Mouse (Mus musculus) hindbrain, postnatal 0 days (tissue): ENCODE measurements at regions not wholly inside any gene's neighbourhood (a gene's known extent, or its start where the extent isn't known, plus 50 kb on each side); places are given as distances from the start of the nearest gene placed in this dataset.

ENCODE experiments used
- ATAC-seq: fragments of 200-750 bp; cut with Nextera tagmentation; 2 replicates; pipeline ENCODE4 v1.8.0; 2017; ENCODE audit warnings: mild to moderate bottlenecking, moderate TSS enrichment, moderate library complexity
- DNase-seq: peaks from one replicate; pipeline ENCODE4 v3.0.0-alpha.2; 2015; ENCODE audit warnings: low spot score
- H3K27ac ChIP-seq: fragments of 300-500 bp; sonication (generic); 2 replicates; pipeline ENCODE4 v1.5.1; 2014; ENCODE audit warnings: mild to moderate bottlenecking
- H3K27me3 ChIP-seq: fragments of 300-500 bp; sonication (generic); 2 replicates; pipeline ENCODE4 v1.6.1; 2014; ENCODE audit warnings: low read length, mixed read lengths; ENCODE audit not compliant: insufficient read depth
- H3K36me3 ChIP-seq: fragments of 300-500 bp; sonication (generic); 2 replicates; pipeline ENCODE4 v1.6.1; 2014; ENCODE audit warnings: low read length, mixed read lengths; ENCODE audit not compliant: insufficient read depth
- H3K4me1 ChIP-seq: fragments of 300-500 bp; sonication (generic); 2 replicates; pipeline ENCODE4 v1.6.1; 2014; ENCODE audit warnings: antibody characterized with exemption, low read length, mixed read lengths; ENCODE audit not compliant: insufficient read depth
- H3K4me2 ChIP-seq: fragments of 300-500 bp; sonication (generic); 2 replicates; pipeline ENCODE4 v1.6.1; 2014; ENCODE audit warnings: low read depth, mild to moderate bottlenecking, low read length, moderate library complexity, mixed read lengths
- H3K4me3 ChIP-seq: fragments of 300-500 bp; sonication (generic); 2 replicates; pipeline ENCODE4 v1.5.1; 2014; ENCODE audit warnings: low read length
- H3K9ac ChIP-seq: fragments of 300-500 bp; sonication (generic); replicated peaks from 2 replicates; pipeline ENCODE4 v1.6.1; 2014; ENCODE audit warnings: mild to moderate bottlenecking, low read length, moderate library complexity, mixed read lengths
- H3K9me3 ChIP-seq: fragments of 300-500 bp; sonication (generic); 2 replicates; pipeline ENCODE4 v1.6.1; 2016; ENCODE audit warnings: low read length, mixed read lengths
- CTCF ChIP-seq: IDR thresholded peaks from 2 replicates; pipeline ENCODE4 v1.5.1; 2016; ENCODE audit warnings: antibody characterized with exemption, control low read depth, low read depth
- WGBS: fragments of 180-500 bp; shearing (Covaris S2); extraction: QIAGEN DNeasy Blood & Tissue Kit; methylation state at CpG from one replicate; pipeline ENCODE4 v1.1.7; 2014; 5-methylcytosine and 5-hydroxymethylcytosine counted together

DNA sequence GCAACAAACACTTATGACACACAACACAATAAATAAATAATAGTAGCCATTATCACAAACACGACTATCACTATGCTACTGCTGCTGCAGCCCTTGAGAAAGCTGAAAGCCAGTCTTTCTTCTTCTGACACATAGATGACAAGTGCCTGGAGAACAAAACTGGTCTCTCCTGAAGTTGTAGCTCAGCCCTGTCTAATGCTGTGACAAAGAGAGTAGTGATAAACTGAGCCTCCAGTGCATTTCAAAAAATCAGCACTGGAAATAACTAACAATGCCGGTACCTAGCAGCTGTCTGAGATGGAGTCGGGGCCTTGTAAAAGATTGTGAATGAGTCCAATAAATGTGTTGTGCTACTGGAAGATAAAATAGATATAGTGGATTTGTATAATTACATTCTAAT, 320.3 kb upstream of the Acvr2a start:
- 73% methylated on average over 3 of the region's 3 CpGs for WGBS
- no peaks in the 10 kb centered on the region for H3K4me1 ChIP-seq
- no peaks in the 10 kb centered on the region for H3K27me3 ChIP-seq
- no peak overlapping the region for H3K4me3 ChIP-seq
- no peak overlapping the region for H3K4me2 ChIP-seq
- no peak for TF ChIP-seq CTCF
- no peak overlapping the region for H3K9ac ChIP-seq
- no peaks in the 10 kb centered on the region for H3K36me3 ChIP-seq
- H3K9me3 ChIP-seq, result no peaks in the 10 kb centered on the region
- ATAC-seq, result no peak
- no peak for DNase-seq
- H3K27ac ChIP-seq, result no peak overlapping the region

DNA sequence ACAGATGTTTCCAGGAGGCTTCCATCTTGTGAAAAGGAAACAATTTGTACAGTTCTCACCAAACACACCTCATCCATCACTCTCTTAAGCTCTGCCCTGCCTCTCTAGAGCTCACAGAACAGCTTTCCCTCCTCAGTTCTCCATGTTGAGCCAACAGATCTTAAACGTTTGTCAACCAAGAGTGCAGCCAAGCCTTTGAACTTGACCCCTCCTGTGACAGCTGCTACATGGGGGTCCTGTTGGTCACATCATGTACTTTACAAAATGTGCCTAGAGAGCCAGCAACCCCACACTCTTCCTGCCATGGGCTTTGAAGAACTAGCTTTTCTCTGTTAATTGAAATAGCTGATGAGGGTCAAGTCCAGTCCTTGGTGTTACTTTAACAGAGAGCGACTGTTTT, 319.8 kb upstream of the Acvr2a start:
- no peak overlapping the region for H3K9ac ChIP-seq
- no peak overlapping the region for H3K4me3 ChIP-seq
- peak; percentile 6 for DNase-seq
- H3K27me3 ChIP-seq, result no peaks in the 10 kb centered on the region
- 0 out of 2 replicates have a peak, but pooled peaks have one; percentile 21 for ATAC-seq
- H3K4me1 ChIP-seq, result no peaks in the 10 kb centered on the region
- H3K9me3 ChIP-seq, result no peaks in the 10 kb centered on the region
- no peak overlapping the region for H3K27ac ChIP-seq
- WGBS, result 50% methylated on average over 2 of the region's 2 CpGs
- no peak overlapping the region for H3K4me2 ChIP-seq
- no peak for TF ChIP-seq CTCF
- no peaks in the 10 kb centered on the region for H3K36me3 ChIP-seq

GRCm38 (mm10) chr2:48494632-48495031, 319.3 kb upstream of the Acvr2a start:
- no peaks in the 10 kb centered on the region for H3K27me3 ChIP-seq
- no peak overlapping the region for H3K27ac ChIP-seq
- H3K9me3 ChIP-seq, result no peaks in the 10 kb centered on the region
- no peak overlapping the region for H3K4me3 ChIP-seq
- no peak overlapping the region for H3K9ac ChIP-seq
- TF ChIP-seq CTCF, result no peak
- ATAC-seq, result no peak
- no peaks in the 10 kb centered on the region for H3K36me3 ChIP-seq
- H3K4me2 ChIP-seq, result no peak overlapping the region
- no peaks in the 10 kb centered on the region for H3K4me1 ChIP-seq
- no peak for DNase-seq
- 88% methylated on average over 3 of the region's 3 CpGs for WGBS

DNA sequence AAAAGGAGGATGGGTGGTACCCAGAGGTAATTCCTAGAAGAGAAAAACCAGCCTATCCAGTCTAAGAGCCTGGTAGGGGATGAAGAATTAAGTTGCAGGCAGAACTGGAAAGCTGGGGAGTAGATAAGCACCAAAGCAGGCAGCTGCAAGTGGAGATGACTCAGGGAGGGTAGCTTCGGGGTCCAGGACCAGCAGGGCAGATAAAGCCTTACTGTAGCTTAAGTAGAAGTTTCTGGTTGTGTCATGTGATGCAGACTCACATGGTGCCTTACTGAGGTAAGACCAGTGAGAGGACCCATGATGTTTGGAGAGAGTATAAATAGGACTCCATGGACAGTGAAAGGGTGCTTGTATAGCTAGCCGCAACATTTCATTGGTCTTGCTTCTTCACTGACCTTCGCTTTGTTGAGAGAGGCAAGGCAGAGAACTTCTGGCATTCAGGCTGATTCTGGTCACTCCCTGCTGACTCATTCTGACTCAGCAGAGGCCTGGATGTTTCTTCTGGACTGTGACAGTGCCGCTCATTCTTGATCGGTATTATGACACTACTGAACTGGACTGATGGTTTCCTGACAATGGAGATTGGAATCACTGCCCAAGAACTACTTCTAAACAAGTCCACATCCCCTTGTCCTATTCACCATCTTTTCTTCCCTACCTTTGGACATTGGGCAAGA, 315.7 kb upstream of the Acvr2a start:
- 97% methylated on average over 5 of the region's 5 CpGs for WGBS
- Histone ChIP-seq H3K36me3 (no peaks in the 10 kb centered on the region), H3K27ac (no peak overlapping the region), H3K27me3 (no peaks in the 10 kb centered on the region), H3K9ac (no peak overlapping the region), H3K4me1 (no peaks in the 10 kb centered on the region), H3K4me2 (no peak overlapping the region), H3K4me3 (no peak overlapping the region), H3K9me3 (no peaks in the 10 kb centered on the region)
- DNase-seq, result no peak
- no peak for ATAC-seq
- TF ChIP-seq CTCF, result no peak

DNA sequence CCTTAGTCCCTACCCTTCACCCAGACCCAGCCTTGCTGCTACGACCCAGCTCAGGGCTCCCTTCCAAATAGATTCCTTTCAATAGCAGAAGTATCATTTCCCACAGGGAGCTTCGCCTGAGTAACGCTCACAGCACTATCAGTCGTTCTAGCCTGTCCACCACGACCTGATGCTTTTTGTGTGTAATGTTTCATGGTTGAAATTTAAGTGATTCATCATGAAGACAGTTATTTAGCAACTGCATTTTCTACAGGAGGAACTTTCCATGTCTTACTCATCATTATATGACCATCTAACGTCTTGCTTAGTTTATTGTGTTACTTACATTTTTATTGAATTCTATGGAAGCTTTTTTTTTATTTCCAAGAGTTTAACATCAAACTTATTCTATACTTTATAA, 314.5 kb upstream of the Acvr2a start:
- Histone ChIP-seq H3K9me3 (no peaks in the 10 kb centered on the region), H3K4me3 (no peak overlapping the region), H3K36me3 (no peaks in the 10 kb centered on the region), H3K27me3 (no peaks in the 10 kb centered on the region), H3K4me1 (no peaks in the 10 kb centered on the region), H3K4me2 (no peak overlapping the region), H3K27ac (no peak overlapping the region), H3K9ac (no peak overlapping the region)
- WGBS, result 75% methylated on average over 6 of the region's 6 CpGs
- DNase-seq, result no peak
- ATAC-seq, result no peak
- TF ChIP-seq CTCF, result no peak

DNA sequence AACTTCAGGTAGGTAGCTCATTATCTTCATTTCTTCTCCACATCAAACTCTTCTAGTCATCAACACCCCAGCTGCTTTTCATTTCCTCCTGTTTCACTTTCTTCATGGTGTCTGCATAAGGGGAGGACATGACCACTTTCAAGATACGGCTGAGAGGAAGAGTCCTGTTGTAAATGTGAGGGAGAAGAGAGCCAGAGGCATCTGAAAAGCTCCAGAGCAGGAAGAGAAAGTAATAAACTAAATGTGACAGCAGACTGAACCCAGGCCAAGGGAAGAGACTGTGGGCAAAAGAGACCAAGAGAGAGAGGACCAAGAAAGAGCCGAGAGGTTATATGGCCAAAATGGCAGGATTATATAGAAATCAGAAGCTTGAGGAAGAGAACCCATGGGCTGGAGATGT, 312.5 kb upstream of the Acvr2a start:
- TF ChIP-seq CTCF, result no peak
- Histone ChIP-seq H3K9me3 (no peaks in the 10 kb centered on the region), H3K36me3 (no peaks in the 10 kb centered on the region), H3K4me1 (no peaks in the 10 kb centered on the region), H3K27me3 (no peaks in the 10 kb centered on the region), H3K4me2 (no peak overlapping the region), H3K27ac (no peak overlapping the region), H3K9ac (no peak overlapping the region), H3K4me3 (no peak overlapping the region)
- ATAC-seq, result no peak
- no peak for DNase-seq
- 88% methylated on average over 2 of the region's 2 CpGs for WGBS

DNA sequence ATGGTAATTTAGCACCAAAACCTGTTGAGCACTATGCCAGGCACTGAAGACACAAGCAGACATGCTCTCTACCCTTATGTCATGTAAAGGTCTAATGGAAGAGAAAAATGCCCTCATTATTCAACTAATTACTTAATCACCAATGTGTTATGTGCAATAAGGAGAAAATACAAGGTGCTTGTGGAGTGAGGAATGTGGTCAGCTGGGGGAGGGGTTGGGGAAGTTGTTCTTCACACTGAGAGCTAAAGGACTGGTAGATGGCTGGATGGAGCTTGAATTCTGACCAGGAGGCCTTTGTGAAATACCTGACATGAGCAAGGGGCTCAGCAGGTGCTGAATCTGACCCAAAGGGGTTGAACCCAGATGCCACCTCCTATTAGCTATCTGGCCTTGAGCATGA, 300.1 kb upstream of the Acvr2a start:
- no peak for TF ChIP-seq CTCF
- Histone ChIP-seq H3K4me2 (no peak overlapping the region), H3K27ac (no peak overlapping the region), H3K36me3 (no peaks in the 10 kb centered on the region), H3K4me1 (no peaks in the 10 kb centered on the region), H3K4me3 (no peak overlapping the region), H3K9ac (no peak overlapping the region), H3K9me3 (no peaks in the 10 kb centered on the region), H3K27me3 (no peaks in the 10 kb centered on the region)
- ATAC-seq (no peak), DNase-seq (no peak)
